Mouse (Mus musculus): ENCODE measurements around the gene Cisd3. TPM values are rescaled to one million over a fixed set of nuclear protein-coding genes. Genes with fewer than 3 reads are reported as not detected.
"Not testable (repeated sequence)": the region's sequence is repeated elsewhere in the genome, so short reads cannot be mapped to it uniquely, and the experiment has no call there.

The Cisd3 gene
- polyA plus RNA-seq, 1 experiment from 2014 or later: 14.8 TPM

DNA sequence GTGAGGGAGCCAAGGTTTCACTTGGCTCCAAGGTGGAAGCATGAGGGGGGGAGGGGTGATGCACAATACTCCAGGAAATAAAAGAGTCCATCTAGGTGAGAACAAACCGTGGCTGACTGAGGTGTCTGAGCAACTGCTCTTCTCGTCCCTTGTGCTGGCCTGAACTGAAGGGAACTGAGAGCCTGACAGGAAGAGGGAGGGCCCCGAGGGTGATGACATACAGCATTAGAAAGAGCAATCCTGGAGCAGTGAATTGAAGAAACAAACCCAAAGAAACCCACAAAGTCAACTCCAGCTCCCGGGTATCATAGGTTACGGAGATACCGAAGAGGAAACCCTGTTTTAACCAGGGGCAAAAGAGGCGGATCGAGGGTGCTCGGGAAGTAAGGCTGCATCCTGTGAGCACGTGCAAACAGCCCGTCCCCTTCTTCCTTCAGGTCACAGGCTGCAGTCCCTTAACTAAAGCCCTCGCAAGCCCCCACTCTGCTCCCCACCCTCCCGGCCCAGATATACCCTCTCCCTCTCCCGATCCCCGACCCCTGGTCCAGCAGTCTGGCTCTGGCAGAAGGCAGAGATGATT lies 32.7 kb downstream of the Cisd3 start:
- Histone ChIP-seq H3K36me3 (ENCODE audit: control insufficient read depth, insufficient read depth, low read length) (peaks cover 23% of the 10 kb centered on the region), H3K4me2 (replicated peaks; ENCODE audit: low read depth, low read length) (no peak overlapping the region)

DNA sequence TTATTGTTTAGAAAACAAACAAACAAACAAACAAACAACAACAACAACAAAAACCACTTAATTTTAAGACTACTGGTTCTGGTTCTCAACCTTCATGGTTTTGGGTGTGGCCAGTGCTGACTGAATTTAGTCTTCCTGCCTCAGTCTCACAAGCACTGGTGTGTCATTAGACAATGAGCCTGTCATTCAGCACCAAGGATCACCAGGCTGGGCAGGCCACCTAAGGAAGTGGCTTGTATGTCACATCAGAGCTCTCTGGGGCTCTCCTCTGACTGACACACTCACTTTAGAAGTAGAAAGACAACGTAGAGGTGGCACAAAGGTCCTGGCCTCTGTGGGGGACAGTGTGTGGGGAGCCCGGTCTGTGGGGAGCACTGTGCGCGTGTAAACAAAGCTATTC lies 33.4 kb downstream of the Cisd3 start:
- Histone ChIP-seq H3K4me2 (replicated peaks; ENCODE audit: low read depth, low read length) (no peak overlapping the region), H3K9me3 (ENCODE audit: control insufficient read depth, low read length) (no peaks in the 10 kb centered on the region), H3K4me1 (replicated peaks; ENCODE audit: control insufficient read depth, insufficient read depth, low read length) (no peaks in the 10 kb centered on the region), H3K36me3 (ENCODE audit: control insufficient read depth, insufficient read depth, low read length) (peaks cover 20% of the 10 kb centered on the region), H3K4me3 (ENCODE audit: low read depth, low read length) (no peak overlapping the region), H3K27me3 (ENCODE audit: control insufficient read depth, insufficient read depth, low read length) (no peaks in the 10 kb centered on the region), H3K9ac (ENCODE audit: low read depth, low read length) (no peak overlapping the region), H3K27ac (ENCODE audit: low read depth, low read length) (no peak overlapping the region)
- ATAC-seq (ENCODE audit: low FRiP score): no peak
- no peak for DNase-seq (ENCODE audit: low spot score)
- WGBS: 79% methylated on average over 4 of the region's 4 CpGs

More for the DNA sequence above, 32.7 kb downstream of the Cisd3 start:
- Histone ChIP-seq H3K4me3 (ENCODE audit: low read depth, low read length) (no peak overlapping the region), H3K9me3 (ENCODE audit: control insufficient read depth, low read length) (no peaks in the 10 kb centered on the region), H3K4me1 (replicated peaks; ENCODE audit: control insufficient read depth, insufficient read depth, low read length) (no peaks in the 10 kb centered on the region), H3K27ac (ENCODE audit: low read depth, low read length) (no peak overlapping the region), H3K27me3 (ENCODE audit: control insufficient read depth, insufficient read depth, low read length) (no peaks in the 10 kb centered on the region), H3K9ac (ENCODE audit: low read depth, low read length) (no peak overlapping the region)
- WGBS: 79% methylated on average over 15 of the region's 15 CpGs
- DNase-seq (ENCODE audit: low spot score) (no peak), ATAC-seq (ENCODE audit: low FRiP score) (no peak)

DNA sequence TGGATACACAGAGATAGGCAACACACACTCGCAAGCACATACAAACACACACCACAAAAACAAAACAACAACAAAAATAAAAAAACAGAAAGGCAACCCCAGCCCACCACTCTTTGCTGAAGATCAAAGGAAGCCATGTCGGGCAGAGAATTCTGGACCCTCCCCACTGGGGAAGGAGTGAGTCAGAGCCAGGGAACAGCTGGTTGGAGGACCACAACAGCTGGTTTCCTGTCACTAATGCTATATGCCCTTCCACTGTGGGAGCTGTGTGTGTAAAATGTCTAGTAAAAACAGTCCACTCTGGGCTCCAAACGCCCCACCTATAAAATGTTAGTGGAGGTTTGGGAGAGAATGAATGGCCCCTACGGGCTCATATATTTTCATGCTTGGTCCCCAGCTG lies 35.7 kb downstream of the Cisd3 start:
- Histone ChIP-seq H3K27me3 (ENCODE audit: control insufficient read depth, insufficient read depth, low read length) (no peaks in the 10 kb centered on the region), H3K9ac (ENCODE audit: low read depth, low read length) (no peak overlapping the region), H3K36me3 (ENCODE audit: control insufficient read depth, insufficient read depth, low read length) (peaks cover 22% of the 10 kb centered on the region), H3K4me3 (ENCODE audit: low read depth, low read length) (no peak overlapping the region), H3K4me1 (replicated peaks; ENCODE audit: control insufficient read depth, insufficient read depth, low read length) (no peaks in the 10 kb centered on the region), H3K4me2 (replicated peaks; ENCODE audit: low read depth, low read length) (no peak overlapping the region), H3K9me3 (ENCODE audit: control insufficient read depth, low read length) (no peaks in the 10 kb centered on the region), H3K27ac (ENCODE audit: low read depth, low read length) (no peak overlapping the region)
- no peak for DNase-seq (ENCODE audit: low spot score)
- ATAC-seq (ENCODE audit: low FRiP score): no peak
- 94% methylated on average over 4 of the region's 4 CpGs for WGBS

DNA sequence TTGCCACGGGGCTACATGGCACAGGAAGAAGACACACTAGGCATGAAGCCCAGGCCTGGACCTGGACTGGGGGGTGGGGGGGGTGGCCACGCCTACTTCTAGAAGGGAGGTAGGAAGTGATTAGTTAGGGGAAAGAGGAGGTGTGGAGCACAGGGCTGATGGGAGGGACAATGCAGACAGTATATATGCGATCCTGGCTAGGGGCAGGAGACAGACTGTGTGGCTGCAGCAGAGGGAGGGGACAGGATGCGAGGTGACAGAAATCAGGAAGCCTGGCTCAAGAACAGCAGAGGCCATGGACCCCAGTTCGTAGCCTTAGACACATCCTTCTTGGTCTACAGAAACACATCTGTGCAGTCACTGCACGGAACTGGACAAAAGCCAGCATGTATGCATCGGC lies 38.1 kb downstream of the Cisd3 start:
- H3K27ac ChIP-seq (ENCODE audit: low read depth, low read length): no peak overlapping the region
- H3K4me3 ChIP-seq (ENCODE audit: low read depth, low read length): no peak overlapping the region
- ATAC-seq (ENCODE audit: low FRiP score) (no peak), DNase-seq (ENCODE audit: low spot score) (no peak)
- no peaks in the 10 kb centered on the region for H3K4me1 ChIP-seq (replicated peaks; ENCODE audit: control insufficient read depth, insufficient read depth, low read length)
- no peak overlapping the region for H3K9ac ChIP-seq (ENCODE audit: low read depth, low read length)
- H3K4me2 ChIP-seq (replicated peaks; ENCODE audit: low read depth, low read length): no peak overlapping the region
- peaks cover 20% of the 10 kb centered on the region for H3K36me3 ChIP-seq (ENCODE audit: control insufficient read depth, insufficient read depth, low read length)
- H3K9me3 ChIP-seq (ENCODE audit: control insufficient read depth, low read length): no peaks in the 10 kb centered on the region
- 81% methylated on average over 7 of the region's 7 CpGs for WGBS
- no peaks in the 10 kb centered on the region for H3K27me3 ChIP-seq (ENCODE audit: control insufficient read depth, insufficient read depth, low read length)

DNA sequence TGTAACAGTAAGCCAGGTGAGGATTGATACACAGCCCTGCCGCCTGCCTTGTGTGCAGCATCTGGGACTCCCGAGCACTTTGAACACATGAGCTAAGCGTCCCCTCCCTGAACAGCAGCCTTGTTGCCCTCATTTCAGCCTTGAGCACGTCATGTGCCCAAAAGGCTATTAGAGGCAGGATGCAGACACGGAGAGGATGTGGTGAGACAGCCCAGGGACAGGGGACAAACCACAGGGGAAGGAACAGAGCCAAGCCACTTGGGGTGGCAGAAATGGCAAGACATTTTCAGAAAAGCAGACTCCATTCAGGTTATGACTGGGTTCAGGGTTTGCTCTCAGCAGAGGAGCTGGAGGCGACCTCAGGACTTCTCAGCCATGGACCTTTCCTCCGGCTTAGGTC lies 42.7 kb downstream of the Cisd3 start:
- no peaks in the 10 kb centered on the region for H3K27me3 ChIP-seq (ENCODE audit: control insufficient read depth, insufficient read depth, low read length)
- no peaks in the 10 kb centered on the region for H3K9me3 ChIP-seq (ENCODE audit: control insufficient read depth, low read length)
- DNase-seq (ENCODE audit: low spot score) (no peak), ATAC-seq (ENCODE audit: low FRiP score) (no peak)
- no peak overlapping the region for H3K4me3 ChIP-seq (ENCODE audit: low read depth, low read length)
- WGBS: 86% methylated on average over 7 of the region's 7 CpGs
- no peaks in the 10 kb centered on the region for H3K4me1 ChIP-seq (replicated peaks; ENCODE audit: control insufficient read depth, insufficient read depth, low read length)
- H3K27ac ChIP-seq (ENCODE audit: low read depth, low read length): no peak overlapping the region
- H3K9ac ChIP-seq (ENCODE audit: low read depth, low read length): no peak overlapping the region
- no peak overlapping the region for H3K4me2 ChIP-seq (replicated peaks; ENCODE audit: low read depth, low read length)
- 0 out of 2 replicates have a peak, but pooled peaks cover 2% of the 10 kb centered on the region for H3K36me3 ChIP-seq (ENCODE audit: control insufficient read depth, insufficient read depth, low read length)

DNA sequence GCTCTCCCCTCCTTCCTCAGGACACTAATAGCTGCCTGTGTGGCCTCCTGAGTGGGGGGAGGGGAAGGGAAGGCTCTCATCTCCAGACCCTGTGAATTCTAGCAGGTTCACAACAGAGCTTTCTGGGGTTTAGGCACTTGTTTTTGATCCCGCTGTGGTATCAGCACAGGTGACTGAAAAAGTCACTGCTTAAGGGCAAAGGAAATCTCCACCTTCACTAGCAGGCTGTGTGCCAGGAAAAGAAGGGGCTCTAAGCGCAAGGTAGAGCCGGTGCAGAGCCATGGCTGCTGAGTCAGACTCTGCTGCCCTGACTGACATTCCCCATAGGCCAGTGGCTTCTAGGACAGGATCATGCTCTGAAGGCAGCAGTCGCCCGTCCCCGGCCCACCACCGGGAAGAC lies 43.1 kb downstream of the Cisd3 start:
- no peak overlapping the region for H3K9ac ChIP-seq (ENCODE audit: low read depth, low read length)
- no peak overlapping the region for H3K4me3 ChIP-seq (ENCODE audit: low read depth, low read length)
- DNase-seq (ENCODE audit: low spot score) (no peak), ATAC-seq (ENCODE audit: low FRiP score) (no peak)
- no peaks in the 10 kb centered on the region for H3K9me3 ChIP-seq (ENCODE audit: control insufficient read depth, low read length)
- H3K4me1 ChIP-seq (replicated peaks; ENCODE audit: control insufficient read depth, insufficient read depth, low read length): no peaks in the 10 kb centered on the region
- H3K36me3 ChIP-seq (ENCODE audit: control insufficient read depth, insufficient read depth, low read length): 0 out of 2 replicates have a peak, but pooled peaks cover 2% of the 10 kb centered on the region
- H3K4me2 ChIP-seq (replicated peaks; ENCODE audit: low read depth, low read length): no peak overlapping the region
- H3K27ac ChIP-seq (ENCODE audit: low read depth, low read length): no peak overlapping the region
- WGBS: 87% methylated on average over 7 of the region's 7 CpGs
- H3K27me3 ChIP-seq (ENCODE audit: control insufficient read depth, insufficient read depth, low read length): no peaks in the 10 kb centered on the region

DNA sequence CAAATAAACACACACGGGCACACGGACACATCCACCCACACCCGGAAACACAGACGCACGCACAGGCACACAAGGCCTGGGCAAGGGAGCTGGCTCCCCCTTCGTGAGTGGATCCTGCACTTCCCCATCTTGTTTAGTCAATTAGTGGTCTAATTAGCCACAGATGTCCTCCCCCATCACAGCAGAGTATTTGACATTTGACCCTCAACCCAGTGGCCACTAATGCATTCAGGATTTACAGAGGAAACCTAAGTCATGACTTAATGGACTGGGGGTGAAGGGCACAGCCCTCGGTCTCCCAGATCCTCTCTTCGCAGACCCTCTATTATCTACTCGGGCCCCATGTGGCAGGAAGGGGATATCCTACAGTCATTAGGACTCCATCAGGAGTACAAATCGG lies 48.1 kb downstream of the Cisd3 start:
- H3K4me1 ChIP-seq (replicated peaks; ENCODE audit: control insufficient read depth, insufficient read depth, low read length): no peaks in the 10 kb centered on the region
- H3K9ac ChIP-seq (ENCODE audit: low read depth, low read length): no peak overlapping the region
- no peaks in the 10 kb centered on the region for H3K27me3 ChIP-seq (ENCODE audit: control insufficient read depth, insufficient read depth, low read length)
- no peak overlapping the region for H3K4me3 ChIP-seq (ENCODE audit: low read depth, low read length)
- WGBS: 55% methylated on average over 10 of the region's 10 CpGs
- H3K36me3 ChIP-seq (ENCODE audit: control insufficient read depth, insufficient read depth, low read length): no peaks in the 10 kb centered on the region
- H3K4me2 ChIP-seq (replicated peaks; ENCODE audit: low read depth, low read length): no peak overlapping the region
- no peaks in the 10 kb centered on the region for H3K9me3 ChIP-seq (ENCODE audit: control insufficient read depth, low read length)
- DNase-seq (ENCODE audit: low spot score) (peak; percentile 16), ATAC-seq (ENCODE audit: low FRiP score) (no peak)
- no peak overlapping the region for H3K27ac ChIP-seq (ENCODE audit: low read depth, low read length)

DNA sequence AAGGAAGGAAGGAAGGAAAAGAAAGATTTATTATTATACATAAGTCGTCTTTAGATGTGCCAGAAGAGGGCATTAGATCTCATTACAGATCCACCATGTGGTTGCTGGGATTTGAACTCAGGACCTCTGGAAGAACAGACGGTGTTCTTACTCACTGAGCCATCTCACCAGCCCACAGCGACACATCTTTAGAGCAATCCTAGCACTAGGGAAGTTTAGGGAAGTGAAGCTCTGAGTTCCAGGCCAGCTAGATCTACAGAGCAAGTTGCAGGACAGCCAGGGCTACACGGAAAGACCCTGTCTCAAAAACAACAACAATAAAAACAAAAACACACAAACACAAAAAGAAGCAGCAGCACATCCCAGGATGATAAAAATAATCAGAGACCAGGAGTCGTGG lies 49.2 kb downstream of the Cisd3 start:
- H3K4me2 ChIP-seq (replicated peaks; ENCODE audit: low read depth, low read length); H3K36me3 ChIP-seq (ENCODE audit: control insufficient read depth, insufficient read depth, low read length); H3K27ac ChIP-seq (ENCODE audit: low read depth, low read length); H3K27me3 ChIP-seq (ENCODE audit: control insufficient read depth, insufficient read depth, low read length); H3K9me3 ChIP-seq (ENCODE audit: control insufficient read depth, low read length); DNase-seq (ENCODE audit: low spot score); H3K4me1 ChIP-seq (replicated peaks; ENCODE audit: control insufficient read depth, insufficient read depth, low read length); ATAC-seq (ENCODE audit: low FRiP score); H3K4me3 ChIP-seq (ENCODE audit: low read depth, low read length); H3K9ac ChIP-seq (ENCODE audit: low read depth, low read length): not testable (repeated sequence)
- WGBS: 87% methylated on average over 5 of the region's 5 CpGs

DNA sequence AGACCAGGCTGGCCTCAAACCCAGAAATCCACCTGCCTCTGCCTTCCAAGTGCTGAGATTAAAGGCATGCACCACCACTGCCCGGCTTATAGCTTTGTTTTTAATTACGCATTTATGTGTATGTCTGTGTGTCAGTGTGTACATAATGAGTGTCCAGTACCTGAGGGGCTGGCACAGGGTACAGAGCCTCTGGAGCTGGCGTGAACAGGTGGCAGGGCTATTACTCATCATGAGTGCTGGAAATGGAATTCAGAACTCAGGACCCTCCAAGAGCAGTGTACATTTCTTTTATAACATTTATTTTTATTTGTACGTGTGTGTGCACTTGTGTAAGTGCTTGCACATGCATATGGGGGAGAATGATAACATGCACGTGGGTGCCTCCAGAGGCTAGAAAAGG lies 51.0 kb downstream of the Cisd3 start:
- H3K9ac ChIP-seq (ENCODE audit: low read depth, low read length): no peak overlapping the region
- no peak overlapping the region for H3K4me3 ChIP-seq (ENCODE audit: low read depth, low read length)
- 91% methylated on average over 5 of the region's 5 CpGs for WGBS
- DNase-seq (ENCODE audit: low spot score): no peak
- no peaks in the 10 kb centered on the region for H3K36me3 ChIP-seq (ENCODE audit: control insufficient read depth, insufficient read depth, low read length)
- H3K9me3 ChIP-seq (ENCODE audit: control insufficient read depth, low read length): no peaks in the 10 kb centered on the region
- no peak for ATAC-seq (ENCODE audit: low FRiP score)
- H3K27me3 ChIP-seq (ENCODE audit: control insufficient read depth, insufficient read depth, low read length): no peaks in the 10 kb centered on the region
- H3K27ac ChIP-seq (ENCODE audit: low read depth, low read length): no peak overlapping the region
- H3K4me1 ChIP-seq (replicated peaks; ENCODE audit: control insufficient read depth, insufficient read depth, low read length): no peaks in the 10 kb centered on the region
- H3K4me2 ChIP-seq (replicated peaks; ENCODE audit: low read depth, low read length): no peak overlapping the region
